In genomic region chr19:7068136-7068535, GRCm38 (mm10) we compare ENCODE assay signal across 8 mouse cellular contexts. TPM values are rescaled to one million over a fixed set of nuclear protein-coding genes. Genes with fewer than 3 reads are reported as not detected.
DNase-seq lines count a peak whose midpoint lies in the region; ATAC-seq lines count a peak whose summit lies in the region.

No protein-coding gene starts in this region.

- no peak overlapping the region for H3K4me3 ChIP-seq in embryonic facial prominence, embryonic 13.5 days
- no peak overlapping the region for H3K4me3 ChIP-seq in lung, embryonic 16.5 days (ENCODE audit: low read length)

- peak; percentile 63 for DNase-seq in CD4-positive helper T cell, adult 2 months (ENCODE audit: low read depth, low spot score)
- DNase-seq in adrenal gland, postnatal 14 days, result peak; percentile 89
- DNase-seq in heart, postnatal 36 days, result peak; percentile 82 to 90
- DNase-seq in layer of hippocampus, adult 9-10 months (ENCODE audit: low spot score), result peak; percentile 63
- DNase-seq in ovary, postnatal 10 days (ENCODE audit: low spot score), result peak; percentile 80
- DNase-seq in thymus, postnatal 36 days, result peak; percentile 71 to 81

- WGBS in embryonic facial prominence, embryonic 13.5 days, result 2% methylated on average over 14 of the region's 14 CpGs
- WGBS in lung, embryonic 16.5 days, result 5% methylated on average over 14 of the region's 14 CpGs

- intact Hi-C loops in heart, postnatal 36 days (cut with DNase I), result loop anchor here (1.0 to 5.0 kb wide), 5 partner anchors 92 to 369 kb away; partner anchors contain the start of gene 2700081O15Rik

- peaks cover 52% of the 10 kb centered on the region for H3K4me1 ChIP-seq in embryonic facial prominence, embryonic 13.5 days
- H3K4me1 ChIP-seq in lung, embryonic 16.5 days (replicated peaks; ENCODE audit: control insufficient read depth, insufficient read depth, low read length), result peaks cover 30% of the 10 kb centered on the region

- no peak; the same call in 1 of the 2 replicates for ATAC-seq in embryonic facial prominence, embryonic 13.5 days (ENCODE audit: insufficient number of reproducible peaks, insufficient read depth, low FRiP score, low TSS enrichment, low read depth)
- ATAC-seq in lung, embryonic 16.5 days (ENCODE audit: low read depth), result peak; percentile 21; the same call in 1 of the 2 replicates

- H3K36me3 ChIP-seq in embryonic facial prominence, embryonic 13.5 days, result no peaks in the 10 kb centered on the region
- no peaks in the 10 kb centered on the region for H3K36me3 ChIP-seq in lung, embryonic 16.5 days (ENCODE audit: control insufficient read depth, insufficient read depth, low read length)

- H3K27me3 ChIP-seq in embryonic facial prominence, embryonic 13.5 days, result peaks cover 29% of the 10 kb centered on the region
- H3K27me3 ChIP-seq in lung, embryonic 16.5 days (ENCODE audit: control insufficient read depth, insufficient read depth, low read depth, low read length), result no peaks in the 10 kb centered on the region; the same call in 1 of the 2 replicates

- H3K9me3 ChIP-seq in embryonic facial prominence, embryonic 13.5 days, result no peaks in the 10 kb centered on the region
- H3K9me3 ChIP-seq in lung, embryonic 16.5 days (ENCODE audit: control insufficient read depth, low read length), result no peaks in the 10 kb centered on the region

- H3K9ac ChIP-seq in embryonic facial prominence, embryonic 13.5 days, result 0 out of 2 replicates have a peak overlapping the region, but pooled peaks have one; percentile 46
- H3K9ac ChIP-seq in lung, embryonic 16.5 days (ENCODE audit: low read length), result no peak overlapping the region

- H3K27ac ChIP-seq in embryonic facial prominence, embryonic 13.5 days, result no peak overlapping the region
- H3K27ac ChIP-seq in lung, embryonic 16.5 days (ENCODE audit: low read length), result no peak overlapping the region

- H3K4me2 ChIP-seq in embryonic facial prominence, embryonic 13.5 days, result peak overlapping the region; percentile 26
- no peak overlapping the region for H3K4me2 ChIP-seq in lung, embryonic 16.5 days (ENCODE audit: low read depth, low read length)

RNA-seq across cellular contexts. Expression of gene Macrod1, which starts 11.5 kb away (rescaled TPM):
- total RNA-seq in adrenal gland, postnatal 14 days (2021), result 118 and 138 TPM in 2 replicates
- 7.1 and 9.0 TPM in 2 replicates for polyA plus RNA-seq in embryonic facial prominence, embryonic 13.5 days (2015; fragmentation: Nextera tagmentation; extraction: Ambion mirVana)
- total RNA-seq in heart, postnatal 36 days (2021), result 100 to 1,000 TPM; 272 to 280 TPM
- polyA plus RNA-seq in lung, embryonic 16.5 days (2015; fragmentation: Nextera tagmentation; extraction: Ambion mirVana), result 15.3 and 17.6 TPM in 2 replicates

RNA-seq across cellular contexts. Expression of gene Stip1, which starts 28.4 kb away (rescaled TPM):
- total RNA-seq in adrenal gland, postnatal 14 days (2021), result 132 and 155 TPM in 2 replicates
- polyA plus RNA-seq in embryonic facial prominence, embryonic 13.5 days (2015; fragmentation: Nextera tagmentation; extraction: Ambion mirVana), result 211 and 240 TPM in 2 replicates
- total RNA-seq in heart, postnatal 36 days (2021), result 100 to 1,000 TPM in 1 of 2 experiments, 10 to 100 TPM in 1; 98.7 to 126 TPM
- 220 and 243 TPM in 2 replicates for polyA plus RNA-seq in lung, embryonic 16.5 days (2015; fragmentation: Nextera tagmentation; extraction: Ambion mirVana)

RNA-seq across cellular contexts. Expression of gene Flrt1, which starts 37.4 kb away (rescaled TPM):
- total RNA-seq in adrenal gland, postnatal 14 days (2021), result 1.2 and 1.5 TPM in 2 replicates
- polyA plus RNA-seq in embryonic facial prominence, embryonic 13.5 days (2015; fragmentation: Nextera tagmentation; extraction: Ambion mirVana), result 13.0 and 13.6 TPM in 2 replicates
- total RNA-seq in heart, postnatal 36 days (2021), result under 1 TPM; 0.84 to 1.00 TPM
- polyA plus RNA-seq in lung, embryonic 16.5 days (2015; fragmentation: Nextera tagmentation; extraction: Ambion mirVana), result 0.99 and 1.1 TPM in 2 replicates

RNA-seq across cellular contexts. Expression of gene Fermt3, which starts 48.9 kb away (rescaled TPM):
- total RNA-seq in adrenal gland, postnatal 14 days (2021), result 6.4 and 14.2 TPM in 2 replicates
- 6.9 and 7.9 TPM in 2 replicates for polyA plus RNA-seq in embryonic facial prominence, embryonic 13.5 days (2015; fragmentation: Nextera tagmentation; extraction: Ambion mirVana)
- 1 to 10 TPM; 4.2 to 5.9 TPM for total RNA-seq in heart, postnatal 36 days (2021)
- 11.1 and 15.6 TPM in 2 replicates for polyA plus RNA-seq in lung, embryonic 16.5 days (2015; fragmentation: Nextera tagmentation; extraction: Ambion mirVana)
